Mouse (Mus musculus): Measurements from ENCODE around the gene Olfr433. TPM values are rescaled to one million over a fixed set of nuclear protein-coding genes. Genes with fewer than 3 reads are reported as not detected.

The Olfr433 gene
- not detected for polyA plus RNA-seq (2017; shearing (Covaris generic))

GRCm38 (mm10) chr1:174040523-174041177 lies at the start of gene Olfr433:
TSS of gene Olfr433 (plus strand) at chr1:174040705.

GRCm38 (mm10) chr1:174031698-174032097 lies 8.8 kb upstream of the Olfr433 start, which contains the start of gene Ifi205:
TSS of gene Ifi205 (minus strand) at chr1:174031810.

GRCm38 (mm10) chr1:174048893-174049292 lies 8.4 kb downstream of the Olfr433 start, which contains the start of gene Olfr432:
TSS of gene Olfr432 (plus strand) at chr1:174049205.

GRCm38 (mm10) chr1:174066305-174066704 lies 25.8 kb downstream of the Olfr433 start, which contains the start of gene Olfr430:
TSS of gene Olfr430 (plus strand) at chr1:174066605.

GRCm38 (mm10) chr1:174084031-174084430 lies 43.5 kb downstream of the Olfr433 start, which contains the start of gene Olfr429:
TSS of gene Olfr429 (plus strand) at chr1:174084331.

Other genes starting within 250 kb of the Olfr433 start
- gene Ifi211, start 127.7 kb upstream of the Olfr433 start, polyA plus RNA-seq (2017; shearing (Covaris generic)), result 13.8 TPM
- 468 TPM for gene Mndal, start 98.2 kb upstream of the Olfr433 start, polyA plus RNA-seq (2017; shearing (Covaris generic))
- 258 TPM for gene Ifi203, start 98.0 kb upstream of the Olfr433 start, polyA plus RNA-seq (2017; shearing (Covaris generic))
- gene Ifi202b, start 58.0 kb upstream of the Olfr433 start, polyA plus RNA-seq (2017; shearing (Covaris generic)), result not detected
- 0.16 TPM for gene Ifi205, start 8.9 kb upstream of the Olfr433 start, polyA plus RNA-seq (2017; shearing (Covaris generic))
- 0.41 TPM for gene Olfr432, start 8.5 kb downstream of the Olfr433 start, polyA plus RNA-seq (2017; shearing (Covaris generic))
- gene Olfr430, start 25.9 kb downstream of the Olfr433 start, polyA plus RNA-seq (2017; shearing (Covaris generic)), result not detected
- not detected for gene Olfr429, start 43.6 kb downstream of the Olfr433 start, polyA plus RNA-seq (2017; shearing (Covaris generic))
- not detected for gene Olfr427, start 56.2 kb downstream of the Olfr433 start, polyA plus RNA-seq (2017; shearing (Covaris generic))
- not detected for gene Olfr231, start 80.5 kb downstream of the Olfr433 start, polyA plus RNA-seq (2017; shearing (Covaris generic))
- gene Olfr424, start 90.8 kb downstream of the Olfr433 start, polyA plus RNA-seq (2017; shearing (Covaris generic)), result not detected
- gene Olfr420, start 114.9 kb downstream of the Olfr433 start, polyA plus RNA-seq (2017; shearing (Covaris generic)), result not detected
- gene Spta1, start 132.1 kb downstream of the Olfr433 start, polyA plus RNA-seq (2017; shearing (Covaris generic)), result 0.05 TPM
- gene Olfr419, start 211.4 kb downstream of the Olfr433 start, polyA plus RNA-seq (2017; shearing (Covaris generic)), result not detected